Mouse (Mus musculus) spleen, adult 2 months (tissue): ENCODE measurements around the gene Dpp9.

Experiments used
- CTCF ChIP-seq: fragments of 200-500 bp; IDR thresholded peaks from 2 replicates; pipeline ENCODE4 v1.5.1; 2011; ENCODE audit warnings: mild to moderate bottlenecking, inconsistent platforms; ENCODE audit not compliant: insufficient read depth, insufficient read length, insufficient replicate concordance; ENCODE audit errors: extremely low read depth
- POLR2A ChIP-seq: fragments of 200-500 bp; IDR thresholded peaks from 2 replicates; pipeline ENCODE4 v1.6.1; 2011; ENCODE audit warnings: low read depth, low read length, inconsistent platforms

DNA sequence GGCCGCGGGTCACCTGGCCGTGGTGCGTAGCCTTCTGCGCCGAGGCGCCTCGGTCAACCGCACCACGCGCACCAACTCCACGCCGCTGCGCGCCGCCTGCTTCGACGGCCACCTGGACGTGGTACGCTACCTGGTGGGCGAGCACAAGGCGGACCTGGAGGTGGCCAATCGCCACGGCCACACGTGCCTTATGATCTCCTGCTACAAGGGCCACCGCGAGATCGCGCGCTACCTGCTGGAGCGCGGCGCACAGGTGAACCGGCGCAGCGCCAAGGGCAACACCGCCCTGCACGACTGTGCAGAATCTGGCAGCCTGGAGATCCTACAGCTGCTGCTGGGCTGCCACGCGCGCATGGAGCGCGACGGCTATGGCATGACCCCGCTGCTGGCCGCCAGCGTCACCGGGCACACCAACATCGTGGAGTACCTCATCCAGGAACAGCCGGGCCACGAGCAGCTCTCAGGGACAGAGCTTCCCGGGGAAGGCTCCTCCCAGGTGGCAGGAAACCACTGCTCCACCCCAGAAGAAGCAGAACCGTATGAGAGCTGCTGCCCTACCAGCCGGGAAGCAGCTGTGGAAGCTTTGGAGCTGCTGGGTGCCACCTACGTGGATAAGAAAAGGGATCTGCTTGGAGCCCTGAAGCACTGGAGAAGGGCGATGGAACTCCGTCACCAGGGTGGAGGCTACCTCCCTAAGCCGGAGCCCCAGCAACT lies 38.6 kb upstream of the Dpp9 start:
- no peak for TF ChIP-seq CTCF
- no peak for TF ChIP-seq POLR2A
